Mouse (Mus musculus): Measurements from ENCODE around the gene Dph5.
"Not testable (repeated sequence)": the region's sequence is repeated elsewhere in the genome, so short reads cannot be mapped to it uniquely, and the experiment has no call there.

Dph5 gene

GRCm38 (mm10) chr3:115892341-115892740 is 4.7 kb downstream of the Dph5 start:
- DNase-seq (ENCODE audit: low spot score), result no peak

GRCm38 (mm10) chr3:115893166-115893565 is 5.5 kb downstream of the Dph5 start:
- DNase-seq (ENCODE audit: low spot score), result no peak

DNA sequence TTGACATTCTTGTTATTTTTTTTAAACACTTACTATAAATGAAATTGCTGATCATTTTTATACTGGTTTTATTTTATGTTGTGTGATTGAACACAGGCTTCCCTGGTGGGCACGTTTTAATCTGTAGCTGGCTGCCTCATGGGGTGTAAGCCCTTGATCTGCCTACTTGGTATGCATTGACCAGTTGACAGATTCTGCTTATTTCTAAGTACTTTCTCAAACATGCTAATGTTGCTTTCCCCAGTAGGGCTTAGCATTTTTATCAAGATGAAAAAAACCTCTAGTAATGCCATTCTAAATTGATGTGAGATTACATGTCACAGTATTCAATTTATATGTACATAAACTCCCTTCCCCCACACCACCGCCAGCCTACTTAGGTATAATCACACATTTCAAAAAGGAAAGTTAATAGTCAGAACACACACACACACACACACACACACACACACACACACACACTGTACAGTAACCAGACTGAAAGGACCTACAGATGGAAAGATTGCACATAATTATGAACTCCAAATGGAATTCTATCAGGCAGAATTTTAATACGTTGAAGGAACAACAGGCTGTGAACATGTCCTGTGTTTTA is 10.8 kb downstream of the Dph5 start:
- no peak for DNase-seq (ENCODE audit: low spot score)

DNA sequence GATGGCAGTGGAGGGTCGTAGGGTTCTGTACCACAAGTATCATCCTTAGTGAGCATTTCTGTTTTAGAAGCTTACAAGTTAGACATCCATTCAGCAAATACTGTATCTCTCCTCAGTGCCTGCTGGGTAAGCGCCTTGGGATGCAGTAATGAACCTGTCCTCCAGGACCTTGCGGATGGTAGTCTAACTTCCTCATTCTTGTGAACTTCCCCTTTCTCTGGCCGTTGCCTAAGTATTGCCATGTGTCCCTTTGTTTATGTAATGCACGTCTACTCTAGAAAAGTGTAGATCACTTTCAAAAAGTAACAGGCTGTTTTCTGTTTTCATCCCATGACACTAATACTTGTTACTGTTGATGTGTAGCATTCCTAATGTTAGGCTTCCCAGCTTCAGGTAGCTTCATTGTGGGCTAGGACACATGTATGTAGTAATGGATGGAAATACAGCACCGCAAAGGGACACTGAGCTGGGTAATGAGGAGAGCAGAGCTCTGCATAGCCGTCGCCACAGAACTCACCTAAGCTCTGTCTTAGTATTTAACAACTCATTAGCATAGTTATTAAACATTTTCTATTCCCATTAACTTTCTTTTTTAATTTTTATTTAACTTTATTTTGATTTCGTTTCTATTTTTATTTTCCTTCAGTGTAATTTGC is 14.8 kb downstream of the Dph5 start:
- no peak for DNase-seq (ENCODE audit: low spot score)

DNA sequence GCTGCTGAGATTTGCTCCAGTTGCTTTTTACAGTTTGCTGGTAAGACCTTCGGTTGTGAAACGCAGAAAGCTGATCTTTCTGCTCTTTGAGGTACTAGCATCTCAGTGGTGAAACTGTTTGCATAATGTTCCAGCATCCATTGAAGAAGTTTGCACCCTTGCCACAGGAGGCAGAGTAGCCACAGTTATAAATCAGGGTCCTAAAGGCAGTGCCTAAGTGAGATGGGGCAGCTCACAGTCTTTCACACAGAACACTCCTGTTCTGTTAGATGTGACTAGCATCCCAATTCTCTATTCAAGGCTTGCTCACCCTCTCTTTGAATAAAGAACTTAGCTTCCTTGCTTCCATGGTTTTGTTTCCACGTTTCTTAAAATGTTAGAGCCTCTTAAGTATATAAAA is 17.4 kb downstream of the Dph5 start:
- DNase-seq (ENCODE audit: low spot score), result no peak

DNA sequence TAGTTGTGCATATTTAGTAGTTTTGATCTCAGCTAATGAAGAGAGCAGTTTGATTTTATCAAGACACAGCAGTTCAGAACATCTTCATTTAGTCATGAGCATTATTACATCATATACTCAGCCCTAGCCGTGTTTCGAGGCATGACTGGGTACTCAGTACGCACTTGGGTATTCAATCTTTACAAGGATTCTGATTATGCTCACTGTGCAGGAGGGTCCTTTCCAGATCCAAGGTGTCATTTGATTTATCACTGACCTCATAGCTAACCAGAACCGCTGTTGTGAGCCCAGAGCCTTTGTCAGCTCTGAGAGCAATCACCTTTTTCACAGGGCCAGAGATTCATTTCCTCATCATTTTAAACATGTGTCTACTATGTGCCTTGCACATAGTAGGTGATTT is 17.9 kb downstream of the Dph5 start:
- no peak for DNase-seq (ENCODE audit: low spot score)

DNA sequence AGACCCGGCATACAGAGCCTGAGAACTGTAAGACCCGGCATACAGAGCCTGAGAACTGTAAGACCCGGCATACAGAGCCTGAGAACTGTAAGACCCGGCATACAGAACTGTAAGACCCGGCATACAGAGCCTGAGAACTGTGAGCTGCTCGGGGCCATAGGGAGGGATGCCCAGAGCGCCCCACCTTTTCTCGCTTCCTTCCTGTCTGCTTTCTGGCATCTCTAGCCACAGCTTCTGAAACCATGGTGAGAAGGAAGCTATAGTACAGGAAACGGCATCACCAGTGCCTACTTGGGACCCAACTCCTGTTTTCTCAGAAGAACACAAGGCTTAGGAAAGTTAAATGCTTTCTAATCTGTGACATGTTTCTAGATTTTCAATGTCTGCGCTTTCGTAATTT is 19.8 kb downstream of the Dph5 start:
- DNase-seq (ENCODE audit: low spot score), result not testable (repeated sequence)

GRCm38 (mm10) chr3:115924401-115925190 is 37.0 kb downstream of the Dph5 start:
- DNase-seq (ENCODE audit: low spot score), result peak; percentile 38

GRCm38 (mm10) chr3:115926531-115926930 is 38.9 kb downstream of the Dph5 start:
- DNase-seq (ENCODE audit: low spot score), result no peak

GRCm38 (mm10) chr3:115931701-115932100 is 44.1 kb downstream of the Dph5 start:
- no peak for DNase-seq (ENCODE audit: low spot score)

GRCm38 (mm10) chr3:115933293-115934186 is 45.9 kb downstream of the Dph5 start:
- DNase-seq (ENCODE audit: low spot score), result peak; percentile 28

- DNase-seq (ENCODE audit: low spot score), result peak; percentile 49
These were observed 49.3 kb downstream of the Dph5 start for GRCm38 (mm10) chr3:115936734-115937599.

GRCm38 (mm10) chr3:115937807-115938206 is 50.2 kb downstream of the Dph5 start:
- DNase-seq (ENCODE audit: low spot score), result no peak

DNA sequence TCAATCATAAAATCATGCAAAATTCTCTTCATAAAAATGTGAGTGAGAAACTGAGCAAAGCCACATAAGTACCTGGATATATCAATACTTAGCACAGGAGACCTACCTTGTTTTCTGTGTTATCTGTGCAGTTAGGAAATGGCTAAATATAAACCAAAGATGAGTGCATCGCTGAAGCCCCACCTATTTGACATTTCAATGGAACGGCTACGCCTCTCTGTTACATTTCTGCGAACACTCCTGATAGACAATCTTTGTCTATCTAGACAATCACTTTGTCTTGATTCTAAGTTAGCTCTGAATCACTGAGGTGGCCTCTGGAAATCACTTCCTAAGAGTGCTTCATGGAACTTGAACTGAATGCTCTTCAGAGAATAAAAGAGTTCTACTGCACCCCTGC is 52.9 kb downstream of the Dph5 start:
- DNase-seq (ENCODE audit: low spot score), result no peak

DNA sequence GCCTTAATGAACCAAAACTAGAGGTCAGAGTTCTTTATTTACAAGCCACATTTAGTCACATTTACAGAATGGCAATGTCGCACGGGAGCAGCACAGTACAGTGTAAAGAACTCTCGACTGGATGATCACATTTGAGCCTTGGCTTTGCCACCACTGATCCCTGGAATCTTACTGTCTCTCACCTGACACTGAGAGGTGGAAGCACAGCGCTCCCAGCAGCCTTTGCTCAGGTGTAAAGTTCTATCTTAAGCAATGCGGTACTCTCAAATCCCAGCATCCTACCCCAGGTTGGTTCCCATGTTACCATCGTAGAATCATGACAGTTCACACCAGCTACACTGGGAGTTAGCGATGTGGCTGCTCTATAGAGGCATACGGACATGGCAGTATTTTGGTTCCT is 53.8 kb downstream of the Dph5 start:
- DNase-seq (ENCODE audit: low spot score), result no peak

DNA sequence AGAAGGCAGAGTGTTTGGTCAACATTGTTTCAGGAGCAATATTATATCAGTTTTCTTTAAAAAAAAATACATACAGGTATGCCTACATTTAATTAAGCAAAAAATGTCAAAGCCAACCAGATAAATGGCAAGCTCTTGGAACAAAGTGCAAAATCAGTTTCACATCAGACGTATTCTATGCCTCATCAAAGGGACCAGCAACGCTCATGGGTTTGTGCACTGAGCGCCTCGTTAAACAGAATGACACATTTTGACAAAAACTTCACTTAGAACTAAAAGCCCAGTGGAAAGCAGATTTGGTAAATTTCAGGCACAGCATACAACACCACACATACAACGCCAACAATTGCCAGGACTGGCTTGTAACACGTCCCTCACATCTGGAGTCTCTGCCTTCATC is 56.7 kb downstream of the Dph5 start:
- DNase-seq (ENCODE audit: low spot score), result no peak

GRCm38 (mm10) chr3:115946272-115946671 is 58.6 kb downstream of the Dph5 start:
- no peak for DNase-seq (ENCODE audit: low spot score)

GRCm38 (mm10) chr3:115949220-115949920 is 61.7 kb downstream of the Dph5 start:
- DNase-seq (ENCODE audit: low spot score), result no peak

DNA sequence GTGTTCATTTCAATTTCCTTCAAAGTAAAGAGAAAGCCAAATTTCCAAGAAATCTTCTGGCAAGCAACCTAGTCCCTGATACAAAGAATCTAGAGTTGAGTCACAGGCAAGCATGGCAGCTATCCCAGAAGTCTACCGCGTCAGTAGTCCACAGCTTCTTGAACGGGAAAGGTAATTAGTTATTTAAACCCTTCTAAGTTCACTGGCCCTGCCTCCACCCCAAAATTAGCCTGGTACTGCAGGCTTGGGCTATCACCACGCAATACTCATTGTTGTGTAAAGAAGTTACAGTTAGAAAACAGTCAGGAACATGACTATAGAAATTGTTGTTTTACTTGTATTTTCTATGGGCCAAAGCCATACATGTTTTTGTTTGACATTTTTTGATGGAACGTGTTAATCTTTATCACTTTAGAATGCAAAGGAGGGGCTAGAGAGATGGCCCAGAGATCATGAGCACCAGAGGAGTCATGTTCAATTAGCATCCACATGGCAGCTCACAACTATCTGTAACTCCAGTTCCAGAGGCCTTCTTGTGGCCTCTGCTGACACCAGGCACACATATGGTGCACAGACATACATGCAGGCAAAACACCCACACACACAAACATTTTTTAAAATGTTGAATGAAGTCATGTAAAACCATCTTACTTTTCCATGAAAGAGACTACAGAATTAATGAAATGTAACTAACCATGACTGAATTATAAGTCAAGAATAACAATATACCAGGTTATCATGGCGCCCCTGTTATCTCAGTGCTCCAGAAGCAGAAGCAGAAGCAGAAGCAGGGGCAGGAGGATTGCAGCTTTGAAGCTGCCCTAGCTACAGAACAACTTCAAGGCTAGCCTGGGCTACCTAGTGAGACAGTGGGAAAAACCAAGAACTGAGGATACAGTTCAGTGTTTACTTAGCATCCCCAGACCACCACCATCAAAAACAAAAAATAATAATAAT is 62.6 kb downstream of the Dph5 start:
- no peak for DNase-seq (ENCODE audit: low spot score)
